In the genomic region with DNA sequence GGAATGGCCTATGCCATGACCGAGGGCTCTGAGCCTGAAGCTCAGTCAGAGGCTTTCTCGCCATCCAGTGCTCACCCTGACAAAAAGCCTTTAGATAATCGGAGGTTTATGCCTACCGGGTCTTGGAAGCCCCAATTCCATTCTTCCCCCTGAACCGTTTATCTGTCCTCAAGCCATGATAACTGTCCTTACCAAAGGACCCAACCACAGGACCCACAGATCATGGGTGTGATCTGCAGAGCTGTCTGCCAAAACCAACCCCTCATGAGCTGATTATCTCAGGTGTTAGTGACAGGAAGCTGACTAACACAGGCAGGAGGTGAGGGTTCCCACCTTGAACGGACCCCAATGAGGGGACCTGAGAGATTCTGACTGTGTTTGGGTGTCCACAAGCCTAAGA, we compare ENCODE assay signal across 25 mouse cellular contexts.
DNase-seq lines count a peak whose midpoint lies in the region; ATAC-seq lines count a peak whose summit lies in the region.
"Had no signal": no experiment of that assay in that cellular context is flagged by ENCODE, and none has a peak within 500 bp of the region (broad histone marks: within the 10 kb centered on the region; RNA-seq: fewer than 3 reads in every experiment).

No protein-coding gene starts in this region.

- no peaks in the 10 kb centered on the region for H3K9me3 ChIP-seq in embryonic facial prominence, embryonic 13.5 days
- H3K9me3 ChIP-seq in embryonic facial prominence, embryonic 10.5 days = no peaks in the 10 kb centered on the region
- H3K9me3 ChIP-seq: embryonic facial prominence, embryonic 12.5 days; embryonic facial prominence, embryonic 15.5 days; forebrain, embryonic 10.5 days; forebrain, embryonic 12.5 days had no signal

- H3K27ac ChIP-seq in embryonic facial prominence, embryonic 13.5 days = 0 out of 2 replicates have a peak overlapping the region, but pooled peaks have one; percentile 0
- no peak overlapping the region for H3K27ac ChIP-seq in embryonic facial prominence, embryonic 10.5 days (replicated peaks)
- H3K27ac ChIP-seq: embryonic facial prominence, embryonic 12.5 days; embryonic facial prominence, embryonic 15.5 days; forebrain, embryonic 10.5 days; forebrain, embryonic 12.5 days had no signal

- H3K4me2 ChIP-seq in embryonic facial prominence, embryonic 13.5 days = no peak overlapping the region
- H3K4me2 ChIP-seq: embryonic facial prominence, embryonic 12.5 days; embryonic facial prominence, embryonic 15.5 days; forebrain, embryonic 12.5 days had no signal

- H3K4me1 ChIP-seq in embryonic facial prominence, embryonic 13.5 days = peaks cover 13% of the 10 kb centered on the region
- peaks cover 22% of the 10 kb centered on the region for H3K4me1 ChIP-seq in embryonic facial prominence, embryonic 10.5 days
- H3K4me1 ChIP-seq: forebrain, embryonic 12.5 days had no signal

- H3K4me3 ChIP-seq in embryonic facial prominence, embryonic 13.5 days = no peak overlapping the region
- no peak overlapping the region for H3K4me3 ChIP-seq in embryonic facial prominence, embryonic 10.5 days
- H3K4me3 ChIP-seq: embryonic facial prominence, embryonic 12.5 days; embryonic facial prominence, embryonic 15.5 days; erythroblast, embryonic 14.5 days; forebrain, embryonic 10.5 days; forebrain, embryonic 12.5 days had no signal

- WGBS in embryonic facial prominence, embryonic 13.5 days = 92% methylated on average over 6 of the region's 6 CpGs
- WGBS in embryonic facial prominence, embryonic 10.5 days = 82% methylated on average over 6 of the region's 6 CpGs

- H3K27me3 ChIP-seq in embryonic facial prominence, embryonic 13.5 days = no peaks in the 10 kb centered on the region
- H3K27me3 ChIP-seq in embryonic facial prominence, embryonic 10.5 days (replicated peaks; ENCODE audit: low read depth, poor library complexity, severe bottlenecking) = peaks cover 7% of the 10 kb centered on the region; the same call in 1 of the 2 replicates
- H3K27me3 ChIP-seq: embryonic facial prominence, embryonic 12.5 days; embryonic facial prominence, embryonic 15.5 days; forebrain, embryonic 12.5 days; Patski had no signal

- no peaks in the 10 kb centered on the region for H3K36me3 ChIP-seq in embryonic facial prominence, embryonic 13.5 days
- no peaks in the 10 kb centered on the region for H3K36me3 ChIP-seq in embryonic facial prominence, embryonic 10.5 days (replicated peaks)
- H3K36me3 ChIP-seq: embryonic facial prominence, embryonic 12.5 days; embryonic facial prominence, embryonic 15.5 days; forebrain, embryonic 10.5 days; forebrain, embryonic 12.5 days had no signal

- DNase-seq in embryonic facial prominence, embryonic 10.5 days (ENCODE audit: low spot score) = no peak
- peak; percentile 75 for DNase-seq in 416B (ENCODE audit: low read depth)
- DNase-seq in gastrocnemius, postnatal 4 days (ENCODE audit: low spot score in 2 of 2) = no peak
- no peak for DNase-seq in embryo, embryonic 11 days
- no peak for DNase-seq in thymus, postnatal 36 days
- DNase-seq: adrenal gland, postnatal 10 days; adrenal gland, postnatal 25 days; cerebellum, adult 11 months; cerebellum, adult 18-20 months; cerebellum, adult 8-10 months; cerebellum, adult 9-11 months; cerebellum, postnatal 14 days; cerebellum, postnatal 36 days had no signal

- ATAC-seq in embryonic facial prominence, embryonic 13.5 days (ENCODE audit: insufficient number of reproducible peaks, insufficient read depth, low FRiP score, low TSS enrichment, low read depth) = no peak
- 0 out of 2 replicates have a peak, but pooled peaks have one; percentile 20 for ATAC-seq in common myeloid progenitor, adult 5-6 weeks (replicated peaks; ENCODE audit: low read depth, poor library complexity, severe bottlenecking)
- peak; percentile 20; the same call in 1 of the 2 replicates for ATAC-seq in megakaryocyte progenitor cell, adult 5-6 weeks (replicated peaks; ENCODE audit: poor library complexity)
- ATAC-seq: activated CD4-positive, CD25-positive, alpha-beta regulatory T cell, adult 4 months; forebrain, embryonic 14.5 days; forebrain, embryonic 16.5 days; Patski had no signal

- no peak overlapping the region for H3K9ac ChIP-seq in embryonic facial prominence, embryonic 13.5 days
- H3K9ac ChIP-seq: embryonic facial prominence, embryonic 12.5 days; embryonic facial prominence, embryonic 15.5 days; forebrain, embryonic 12.5 days had no signal
